Mouse (Mus musculus) bone marrow, adult 2 months (tissue): ENCODE measurements around the gene Slit3.

Experiments
- CTCF ChIP-seq: fragments of 200-500 bp; IDR thresholded peaks from 2 replicates; pipeline ENCODE4 v1.5.1; 2011; ENCODE audit warnings: low read length, control low read depth; ENCODE audit not compliant: control insufficient read depth, insufficient read depth
- POLR2A ChIP-seq: fragments of 200-500 bp; IDR thresholded peaks from 2 replicates; pipeline ENCODE4 v1.6.1; 2011; ENCODE audit warnings: low read depth, mild to moderate bottlenecking, control low read depth, low read length, borderline replicate concordance; ENCODE audit not compliant: control insufficient read depth

DNA sequence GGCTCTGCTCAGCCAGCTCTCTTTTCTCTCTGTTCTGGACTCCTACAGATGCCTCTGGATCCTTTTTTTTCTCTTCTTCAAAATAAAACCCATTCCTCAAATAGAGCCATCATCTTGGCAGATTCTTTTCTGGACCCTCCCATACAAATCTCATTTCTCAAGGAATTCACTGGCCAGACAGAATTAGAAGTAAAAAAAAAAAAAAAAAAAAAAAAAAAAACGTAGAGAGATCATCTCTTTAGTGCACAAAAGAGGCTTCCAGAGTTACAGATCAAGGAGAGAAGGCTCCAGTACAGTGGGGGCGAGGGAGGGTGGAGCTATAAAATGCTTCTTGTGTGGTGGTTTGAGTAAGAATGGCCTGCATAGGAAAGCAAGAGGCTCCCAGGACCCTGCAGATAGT is 10.2 kb upstream of the Slit3 start:
- TF ChIP-seq POLR2A: no peak
- no peak for TF ChIP-seq CTCF
